In genomic region chr10:99269301-99269701, GRCm38 (mm10) we compare ENCODE assay signal across 9 mouse cellular contexts. TPM values are rescaled to one million over a fixed set of nuclear protein-coding genes. Genes with fewer than 3 reads are reported as not detected.
DNase-seq lines count a peak whose midpoint lies in the region; ATAC-seq and TF ChIP-seq lines count a peak whose summit lies in the region.
"Had no signal": no experiment of that assay in that cellular context is flagged by ENCODE, and none has a peak within 500 bp of the region (broad histone marks: within the 10 kb centered on the region; RNA-seq: fewer than 3 reads in every experiment).

No protein-coding gene starts in this region.

- H3K4me1 ChIP-seq in heart, embryonic 14.5 days (ENCODE audit: control insufficient read depth in 2 of 2, insufficient read depth in 2 of 2, low read length in 2 of 2): peaks cover 19 to 37% of the 10 kb centered on the region in 2 experiments
- H3K4me1 ChIP-seq in liver, embryonic 16.5 days (ENCODE audit: control insufficient read depth, low read depth, low read length): peaks cover 17% of the 10 kb centered on the region
- H3K4me1 ChIP-seq in cerebellum, adult 2 months (ENCODE audit: control insufficient read depth, insufficient read depth, low read length): peaks cover 4% of the 10 kb centered on the region; the same call in 1 of the 2 replicates

- H3K36me3 ChIP-seq in heart, embryonic 14.5 days (ENCODE audit: control insufficient read depth, insufficient read depth, low read length): peaks cover 23% of the 10 kb centered on the region
- peaks cover 4% of the 10 kb centered on the region; the same call in 1 of the 2 replicates for H3K36me3 ChIP-seq in liver, embryonic 16.5 days (ENCODE audit: control insufficient read depth, insufficient read depth)

- H3K4me3 ChIP-seq in gastrocnemius, adult 2 months: peak overlapping the region; percentile 86
- H3K4me3 ChIP-seq in heart, embryonic 14.5 days (ENCODE audit: control insufficient read depth in 1 of 2, insufficient read depth in 1 of 2, low read depth in 1 of 2, low read length in 2 of 2): no peak overlapping the region
- H3K4me3 ChIP-seq in liver, embryonic 16.5 days (ENCODE audit: low read depth, low read length): no peak overlapping the region
- H3K4me3 ChIP-seq in cerebellum, adult 2 months (replicated peaks; ENCODE audit: insufficient read depth, low read depth, low read length): no peak overlapping the region
- H3K4me3 ChIP-seq: erythroblast, embryonic 14.5 days had no signal

- H3K27me3 ChIP-seq in heart, embryonic 14.5 days (ENCODE audit: control insufficient read depth, insufficient read depth, low read length): no peaks in the 10 kb centered on the region
- peaks cover 5% of the 10 kb centered on the region for H3K27me3 ChIP-seq in liver, embryonic 16.5 days (ENCODE audit: control insufficient read depth, insufficient read depth, low read depth, low read length)
- H3K27me3 ChIP-seq in cerebellum, adult 2 months (ENCODE audit: control insufficient read depth, insufficient read depth, low read length): no peaks in the 10 kb centered on the region; the same call in 1 of the 2 replicates

- no peaks in the 10 kb centered on the region for H3K9me3 ChIP-seq in heart, embryonic 14.5 days (ENCODE audit: control insufficient read depth, low read length)
- no peaks in the 10 kb centered on the region for H3K9me3 ChIP-seq in liver, embryonic 16.5 days (replicated peaks; ENCODE audit: control insufficient read depth, low read length)

- no peak for TF ChIP-seq CTCF in gastrocnemius, adult 2 months (IDR thresholded peaks at IDR 0.05)
- no peak for TF ChIP-seq CTCF in cerebellum, adult 2 months (IDR thresholded peaks at IDR 0.05; ENCODE audit: borderline replicate concordance, insufficient read depth, low read depth, low read length)

- no peak for DNase-seq in gastrocnemius, adult 2 months
- no peak for DNase-seq in gastrocnemius, adult 18-20 months (ENCODE audit: low spot score)
- peak; percentile 72 for DNase-seq in Muller cell, postnatal 12 days (ENCODE audit: inconsistent ontology term)
- DNase-seq in frontal cortex, postnatal 14 days (ENCODE audit: low spot score in 2 of 2): no peak
- no peak for DNase-seq in cerebellum, adult 2 months
- DNase-seq in spleen, adult 18-20 months: no peak

- intact Hi-C loops in gastrocnemius, adult 2 months (cut with DNase I): loop anchor here (2.0 kb wide), 1 partner anchor 192 kb away; no protein-coding TSS in a partner anchor

- WGBS in heart, embryonic 14.5 days: 25% methylated on average over 4 of the region's 4 CpGs
- 32% methylated on average over 4 of the region's 4 CpGs for WGBS in liver, embryonic 16.5 days (ENCODE audit: insufficient replicate concordance)
- 67% methylated on average over 4 of the region's 4 CpGs for WGBS in cerebellum, adult 2 months

- peak overlapping the region; percentile 95 for H3K27ac ChIP-seq in gastrocnemius, adult 2 months
- H3K27ac ChIP-seq in heart, embryonic 14.5 days (replicated peaks in 1 of 2; ENCODE audit: control insufficient read depth in 1 of 2, insufficient read depth in 1 of 2, low read depth in 2 of 2, low read length in 2 of 2): peak overlapping the region; percentile 15 to 74; a peak in 3 of 4 replicates
- peak overlapping the region; percentile 61; the same call in 1 of the 2 replicates for H3K27ac ChIP-seq in liver, embryonic 16.5 days (ENCODE audit: low read length)
- H3K27ac ChIP-seq in cerebellum, adult 2 months (ENCODE audit: insufficient read depth, low read length): no peak overlapping the region

- TF ChIP-seq POLR2A in cerebellum, adult 2 months (IDR thresholded peaks at IDR 0.05; ENCODE audit: borderline replicate concordance, insufficient read depth, low read length): no peak

- ATAC-seq in heart, embryonic 14.5 days (ENCODE audit: insufficient number of reproducible peaks, insufficient read depth, low FRiP score, low read depth): no peak
- ATAC-seq in liver, embryonic 16.5 days (ENCODE audit: low read depth): no peak

- no peak overlapping the region for H3K4me2 ChIP-seq in heart, embryonic 14.5 days (ENCODE audit: low read length)
- H3K4me2 ChIP-seq in liver, embryonic 16.5 days (ENCODE audit: low read depth, low read length): no peak overlapping the region

- H3K9ac ChIP-seq in heart, embryonic 14.5 days (ENCODE audit: low read length): no peak overlapping the region; the same call in 1 of the 2 replicates
- no peak overlapping the region for H3K9ac ChIP-seq in liver, embryonic 16.5 days (ENCODE audit: low read depth, low read length)

RNA-seq across cellular contexts. Expression of gene Dusp6, which starts 6.3 kb away (rescaled TPM):
- total RNA-seq in gastrocnemius, adult 2 months (2021): 10 to 100 TPM; 12.8 TPM
- 10 to 100 TPM in 1 of 2 experiments, 1 to 10 TPM in 1; 7.2 to 12.4 TPM for total RNA-seq in gastrocnemius, adult 18-20 months (2021)
- polyA plus RNA-seq in heart, embryonic 14.5 days (2014; fragmentation: Nextera tagmentation; extraction: Ambion mirVana): 42.4 and 43.4 TPM in 2 replicates
- polyA plus RNA-seq in liver, embryonic 16.5 days (2015; fragmentation: Nextera tagmentation; extraction: Ambion mirVana): 25.1 and 29.0 TPM in 2 replicates
- polyA plus RNA-seq in cerebellum, adult 2 months (2012; rRNA removed): 20.2 and 20.5 TPM in 2 replicates
